Mouse (Mus musculus) hindbrain, embryonic 10.5 days (tissue): ENCODE measurements around the gene Esf1. TPM values are rescaled to one million over a fixed set of nuclear protein-coding genes. Genes with fewer than 3 reads are reported as not detected.
"Not testable (repeated sequence)": the region's sequence is repeated elsewhere in the genome, so short reads cannot be mapped to it uniquely, and the experiment has no call there.

ENCODE experiments used
- DNase-seq: peaks from one replicate; pipeline ENCODE4 v3.0.0-alpha.2; 2017; ENCODE audit warnings: low spot score
- H3K27ac ChIP-seq: fragments of 300-500 bp; sonication (generic); 2 replicates; pipeline ENCODE4 v1.5.1; 2016; ENCODE audit warnings: mild to moderate bottlenecking, moderate library complexity
- H3K27me3 ChIP-seq: fragments of 300-500 bp; sonication (generic); 2 replicates; pipeline ENCODE4 v1.6.1; 2016; ENCODE audit warnings: mild to moderate bottlenecking; ENCODE audit not compliant: poor library complexity, insufficient read depth, severe bottlenecking
- H3K36me3 ChIP-seq: fragments of 300-500 bp; sonication (generic); 2 replicates; pipeline ENCODE4 v1.6.1; 2016; ENCODE audit warnings: mild to moderate bottlenecking, moderate library complexity
- H3K4me1 ChIP-seq: fragments of 300-500 bp; sonication (generic); replicated peaks from 2 replicates; pipeline ENCODE4 v1.6.1; 2016; ENCODE audit warnings: mild to moderate bottlenecking
- H3K4me3 ChIP-seq: fragments of 300-500 bp; sonication (generic); 2 replicates; pipeline ENCODE4 v1.5.1; 2016; ENCODE audit warnings: mild to moderate bottlenecking, moderate library complexity
- H3K9me3 ChIP-seq: fragments of 300-500 bp; sonication (generic); 2 replicates; pipeline ENCODE4 v1.6.1; 2016; ENCODE audit warnings: mild to moderate bottlenecking, moderate library complexity
- WGBS: fragments of 180-500 bp; shearing (Covaris S2); methylation state at CpG from one replicate; pipeline ENCODE4 v1.1.7; 2016; 5-methylcytosine and 5-hydroxymethylcytosine counted together
- polyA plus RNA-seq: library from polyadenylated mRNA; unstranded; fragments of >200 nt; fragmentation: Nextera tagmentation; extraction: Ambion mirVana; gene quantifications from 2 replicates; pipeline ENCODE4 v1.2.1, GENCODE M21; 2016

The Esf1 gene
- 16.5 and 26.4 TPM in 2 replicates for polyA plus RNA-seq

DNA sequence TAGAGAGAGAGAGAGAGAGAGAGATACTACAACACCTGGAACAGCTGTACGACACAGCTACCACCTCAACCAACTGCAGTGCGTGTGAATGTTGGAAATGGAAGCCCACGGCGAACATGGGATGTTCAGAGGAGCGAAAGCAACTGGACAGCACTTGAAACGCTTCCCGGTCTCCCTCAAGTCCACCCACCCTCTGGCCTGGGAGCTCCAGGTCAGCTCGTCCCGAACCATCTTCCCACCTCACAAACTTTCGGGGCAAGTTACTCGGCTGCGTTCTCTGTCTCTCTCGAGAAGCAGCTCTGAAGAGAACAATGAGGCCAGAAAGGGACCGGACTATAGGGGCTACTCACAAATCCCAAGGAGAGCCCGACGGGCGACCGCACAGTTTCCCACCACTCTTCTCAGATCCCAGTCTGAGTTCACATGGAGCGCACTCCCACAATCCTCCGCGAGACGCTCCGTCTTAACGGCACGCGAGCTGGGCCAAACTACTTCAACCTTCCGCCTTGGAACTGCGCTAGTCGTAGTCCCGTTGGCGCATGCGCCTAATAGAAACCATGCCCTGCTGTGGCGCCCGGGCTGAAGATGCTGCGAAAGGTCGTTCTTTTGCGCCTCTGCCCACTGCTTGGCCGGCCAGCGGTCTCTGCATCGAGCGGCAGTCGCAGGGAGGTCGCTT lies at the start of gene Esf1, which contains the start of gene Ndufaf5:
Gene Esf1, minus strand, starts transcription at position 438 of the 676 bp plus-strand sequence.
Gene Ndufaf5, plus strand, starts transcription at position 523 of the 676 bp plus-strand sequence.
- peaks cover 17% of the 10 kb centered on the region for H3K4me1 ChIP-seq
- no peaks in the 10 kb centered on the region for H3K27me3 ChIP-seq
- under 1% methylated on average over 43 of the region's 43 CpGs for WGBS
- peak within 1 kb of the TSS; percentile 91 for H3K27ac ChIP-seq
- peaks cover 41% of the 10 kb centered on the region for H3K36me3 ChIP-seq
- peak; percentile 96 for DNase-seq
- peak within 1 kb of the TSS; percentile 89 for H3K4me3 ChIP-seq
- H3K9me3 ChIP-seq: no peaks in the 10 kb centered on the region

DNA sequence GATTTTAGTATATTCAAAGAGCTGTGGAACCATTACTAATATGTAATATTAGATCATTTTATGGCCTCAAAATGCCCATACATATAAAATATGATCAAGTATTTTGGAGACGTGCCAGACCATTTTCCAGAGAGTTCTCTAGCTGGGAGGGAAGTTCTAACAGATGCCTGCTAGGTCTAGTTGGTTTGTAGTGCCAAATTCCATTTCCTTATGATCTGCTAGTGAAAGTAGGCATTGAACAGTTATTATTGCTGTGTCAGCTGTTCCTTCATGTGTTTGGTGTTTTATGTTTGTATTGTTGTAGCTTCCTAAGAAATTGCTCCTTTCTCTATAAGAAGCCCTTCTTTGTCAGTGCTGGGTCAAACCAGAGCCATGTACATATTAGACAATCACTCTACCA lies 45.6 kb upstream of the Esf1 start:
- DNase-seq: no peak
- no peaks in the 10 kb centered on the region for H3K27me3 ChIP-seq
- H3K27ac ChIP-seq: no peak overlapping the region
- 78% methylated on average over 1 of the region's 1 CpGs for WGBS
- no peak overlapping the region for H3K4me3 ChIP-seq
- no peaks in the 10 kb centered on the region for H3K36me3 ChIP-seq
- H3K9me3 ChIP-seq: no peaks in the 10 kb centered on the region
- peaks cover 6% of the 10 kb centered on the region for H3K4me1 ChIP-seq

DNA sequence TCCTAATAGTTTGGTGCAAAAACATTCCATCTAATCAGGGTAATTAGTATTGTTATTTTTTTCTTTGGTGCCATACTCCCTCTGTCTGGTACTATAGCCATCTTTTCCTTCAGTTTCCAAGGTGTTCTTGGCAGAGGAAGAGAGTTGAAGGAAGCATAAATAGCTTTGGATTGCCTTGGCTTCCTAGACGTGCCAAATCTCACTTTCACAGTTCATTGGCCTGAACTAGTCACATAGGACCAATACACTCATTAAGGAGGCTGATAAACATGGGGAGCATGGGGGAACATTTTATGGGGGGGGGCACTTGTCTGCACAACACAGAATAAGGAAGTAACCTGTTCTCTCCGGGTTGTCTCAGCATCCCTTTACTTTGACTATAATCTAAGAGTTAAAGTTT lies 45.1 kb upstream of the Esf1 start:
- H3K27ac ChIP-seq: no peak overlapping the region
- H3K4me1 ChIP-seq: peaks cover 5% of the 10 kb centered on the region
- no peaks in the 10 kb centered on the region for H3K36me3 ChIP-seq
- H3K4me3 ChIP-seq: no peak overlapping the region
- H3K9me3 ChIP-seq: no peaks in the 10 kb centered on the region
- WGBS: 84% methylated on average over 2 of the region's 2 CpGs
- H3K27me3 ChIP-seq: no peaks in the 10 kb centered on the region
- DNase-seq: no peak

DNA sequence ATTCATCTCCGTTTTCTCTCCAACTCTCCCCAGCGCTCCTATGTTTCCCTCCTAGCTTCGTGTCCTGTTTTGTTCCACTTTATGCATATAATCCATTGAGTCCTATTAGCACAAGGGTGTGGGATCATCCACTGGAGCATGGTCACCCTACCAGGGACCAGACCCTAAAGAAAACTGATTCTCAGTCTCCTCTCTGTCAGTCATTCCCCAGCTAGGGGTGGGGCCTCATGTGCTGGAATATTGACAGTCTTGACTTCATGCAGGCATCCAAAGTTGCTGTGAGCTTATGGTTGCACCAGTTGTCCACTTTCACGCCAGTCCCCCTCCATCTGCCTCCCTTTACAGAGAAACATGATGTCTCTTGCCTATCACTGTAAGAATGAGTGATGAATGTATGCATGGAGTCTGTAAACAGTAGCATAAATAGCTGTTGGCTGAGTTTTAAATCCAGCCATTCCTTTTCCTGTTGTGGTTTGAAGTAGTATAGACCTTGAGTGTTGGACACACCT lies 44.2 kb upstream of the Esf1 start:
- Histone ChIP-seq H3K9me3 (no peaks in the 10 kb centered on the region), H3K27ac (no peak overlapping the region), H3K27me3 (no peaks in the 10 kb centered on the region), H3K36me3 (no peaks in the 10 kb centered on the region), H3K4me3 (no peak overlapping the region), H3K4me1 (no peaks in the 10 kb centered on the region)
- no peak for DNase-seq
- 91% methylated on average over 4 of the region's 4 CpGs for WGBS

DNA sequence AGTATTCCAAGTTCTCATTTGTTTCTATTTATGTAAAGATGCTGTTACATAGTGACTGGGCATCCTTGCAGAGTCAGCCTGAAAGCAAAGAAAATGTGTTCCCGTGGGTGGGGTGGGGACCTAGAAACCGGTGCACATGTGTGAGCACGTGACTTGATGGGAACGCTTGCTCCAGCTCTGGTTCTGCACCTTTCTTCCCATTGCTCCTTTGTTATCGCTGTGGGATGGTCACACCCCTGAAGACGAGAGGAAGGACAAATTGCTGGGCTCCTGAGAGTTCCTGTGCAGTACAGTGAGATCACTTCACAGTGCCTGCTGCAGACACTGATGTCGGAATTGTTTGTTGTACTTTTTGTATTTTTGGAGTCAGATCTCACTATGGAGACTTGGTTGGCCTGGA lies 33.4 kb upstream of the Esf1 start:
- Histone ChIP-seq H3K4me1 (no peaks in the 10 kb centered on the region), H3K27me3 (no peaks in the 10 kb centered on the region), H3K9me3 (no peaks in the 10 kb centered on the region), H3K4me3 (no peak overlapping the region), H3K27ac (no peak overlapping the region), H3K36me3 (peaks cover 53% of the 10 kb centered on the region)
- WGBS: 95% methylated on average over 7 of the region's 7 CpGs
- DNase-seq: no peak

DNA sequence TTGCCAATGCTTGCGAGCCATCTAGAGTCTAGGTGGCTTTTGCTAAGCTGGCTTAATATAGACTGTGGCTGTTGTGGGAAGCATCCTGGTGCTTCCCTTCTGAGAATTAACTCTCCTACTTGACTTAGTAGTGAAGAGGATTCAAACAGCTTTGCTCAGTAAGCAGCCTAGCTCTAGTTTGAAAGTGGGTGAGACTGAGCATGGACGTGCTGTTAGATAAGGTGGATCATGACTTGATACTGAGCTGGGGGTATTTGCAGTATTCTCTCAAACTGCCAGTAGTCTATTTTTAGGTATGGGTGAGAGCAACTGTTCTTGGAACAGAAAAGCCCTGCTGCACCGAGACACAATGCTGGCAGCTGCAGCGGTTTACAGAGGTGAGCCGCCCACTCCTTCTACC lies 32.2 kb upstream of the Esf1 start:
- no peak overlapping the region for H3K4me3 ChIP-seq
- 95% methylated on average over 5 of the region's 5 CpGs for WGBS
- H3K9me3 ChIP-seq: no peaks in the 10 kb centered on the region
- no peaks in the 10 kb centered on the region for H3K4me1 ChIP-seq
- H3K27ac ChIP-seq: no peak overlapping the region
- no peak for DNase-seq
- H3K27me3 ChIP-seq: no peaks in the 10 kb centered on the region
- peaks cover 59% of the 10 kb centered on the region for H3K36me3 ChIP-seq

DNA sequence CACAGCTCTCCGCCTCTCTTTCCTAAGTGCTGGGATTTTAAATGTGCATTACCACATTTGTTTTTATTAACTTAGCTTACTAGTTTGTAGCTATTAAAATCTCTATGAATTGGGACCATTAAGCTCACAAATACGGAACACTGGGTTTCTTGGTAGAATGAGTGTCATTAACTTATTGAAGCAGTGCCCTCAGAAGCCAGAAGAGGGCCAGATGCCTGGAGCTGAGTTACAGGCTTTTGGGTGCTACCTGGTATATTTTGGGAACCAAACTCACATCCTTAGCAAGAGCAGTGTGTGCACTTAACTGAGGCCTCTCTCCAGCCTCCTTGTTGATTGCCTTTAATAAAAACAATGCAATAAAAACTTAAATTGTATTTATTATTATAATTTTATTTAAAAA lies 30.3 kb upstream of the Esf1 start:
- H3K4me3 ChIP-seq: no peak overlapping the region
- H3K9me3 ChIP-seq: no peaks in the 10 kb centered on the region
- H3K27me3 ChIP-seq: no peaks in the 10 kb centered on the region
- H3K27ac ChIP-seq: no peak overlapping the region
- no peaks in the 10 kb centered on the region for H3K4me1 ChIP-seq
- WGBS: 85% methylated on average over 2 of the region's 2 CpGs
- peaks cover 57% of the 10 kb centered on the region for H3K36me3 ChIP-seq
- DNase-seq: no peak

DNA sequence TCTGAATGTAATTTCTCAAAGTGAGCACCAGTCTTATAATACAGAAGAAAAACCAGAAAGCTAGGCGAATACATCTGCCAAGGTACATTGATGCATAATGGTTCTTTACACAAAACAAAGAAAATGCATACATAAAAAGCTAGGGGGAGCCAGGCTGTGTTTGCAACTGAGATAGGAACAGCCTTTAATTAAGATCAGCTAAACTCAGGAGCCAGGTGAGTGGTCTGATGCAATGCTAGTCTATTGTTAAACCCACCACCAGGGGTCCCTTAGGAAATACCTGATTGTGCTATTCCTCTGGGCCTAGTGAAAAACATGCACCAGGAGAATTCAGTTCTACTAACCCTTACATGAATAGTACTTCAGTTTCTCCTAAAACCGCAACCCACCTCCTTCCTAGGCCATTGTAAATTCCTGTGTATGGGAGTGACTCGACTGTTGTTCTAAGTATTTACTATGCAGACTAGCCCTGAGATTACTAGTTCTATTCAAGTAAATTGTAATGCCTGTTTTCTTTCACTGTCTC lies 15.4 kb upstream of the Esf1 start:
- not testable (repeated sequence) for DNase-seq, H3K4me1 ChIP-seq, H3K9me3 ChIP-seq, H3K27me3 ChIP-seq, H3K27ac ChIP-seq, H3K4me3 ChIP-seq
- peaks cover 58% of the 10 kb centered on the region for H3K36me3 ChIP-seq
- WGBS: 87% methylated on average over 3 of the region's 3 CpGs

DNA sequence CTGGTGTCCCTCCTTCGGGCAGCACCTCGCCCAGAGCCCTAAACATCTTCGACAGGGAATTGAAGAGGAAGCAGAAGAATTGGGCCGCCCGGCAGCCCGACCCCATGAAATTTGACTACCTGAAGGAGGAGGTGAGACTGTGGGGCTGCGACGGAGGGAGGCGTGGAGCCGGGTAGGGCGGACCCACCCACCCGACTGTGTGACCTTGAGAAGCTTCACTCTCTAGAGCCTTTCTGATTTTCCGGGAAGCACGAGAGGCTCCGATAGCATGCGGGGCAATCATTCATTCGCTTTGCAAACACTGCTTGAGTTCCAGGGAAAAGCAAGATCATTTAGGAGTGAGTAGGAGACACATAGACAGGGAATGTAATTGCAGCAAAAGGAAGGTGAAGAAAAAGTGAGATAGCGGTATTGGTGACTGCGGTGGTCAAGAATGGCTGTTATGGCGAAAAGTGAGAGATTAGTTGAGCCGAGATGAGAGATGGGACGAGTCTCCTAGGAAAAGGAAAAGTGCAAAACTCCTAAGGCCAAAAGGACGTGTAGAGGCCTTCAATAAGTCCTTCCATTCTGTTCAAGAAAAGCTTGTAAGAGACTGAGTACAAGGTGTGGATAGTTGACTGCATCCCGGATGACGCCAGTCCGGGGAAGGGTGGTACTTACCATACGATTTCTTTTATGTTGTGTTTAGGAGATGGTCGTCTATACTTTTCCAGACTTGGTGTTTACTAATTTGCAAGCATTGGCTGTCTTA lies 614 bp upstream of the Esf1 start:
- H3K9me3 ChIP-seq: no peaks in the 10 kb centered on the region
- peak overlapping the region; percentile 91 for H3K27ac ChIP-seq
- H3K4me3 ChIP-seq: peak overlapping the region; percentile 89
- H3K36me3 ChIP-seq: peaks cover 35% of the 10 kb centered on the region
- H3K4me1 ChIP-seq: peaks cover 17% of the 10 kb centered on the region
- no peaks in the 10 kb centered on the region for H3K27me3 ChIP-seq
- DNase-seq: no peak
- 7% methylated on average over 28 of the region's 28 CpGs for WGBS

DNA sequence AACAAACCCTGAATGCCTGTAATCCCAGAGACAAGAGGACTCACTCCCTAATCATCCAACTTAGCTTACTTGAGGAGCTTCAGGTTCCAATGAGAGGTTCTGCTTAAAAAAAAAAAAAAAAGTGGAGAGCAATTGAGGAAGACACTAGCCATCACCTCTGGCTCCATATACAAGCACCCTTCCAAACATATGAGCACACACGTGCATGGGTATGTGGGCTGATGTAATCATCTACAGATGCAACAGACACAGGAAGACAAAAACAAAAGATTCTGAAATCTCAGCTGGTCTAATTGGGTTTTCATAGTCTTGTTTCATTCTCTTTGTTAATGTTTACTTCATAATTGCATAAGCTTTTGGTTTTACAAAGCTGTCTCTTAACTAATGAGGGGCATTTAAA lies 1.3 kb downstream of the Esf1 start:
- H3K9me3 ChIP-seq: no peaks in the 10 kb centered on the region
- H3K27ac ChIP-seq: no peak overlapping the region
- H3K36me3 ChIP-seq: peaks cover 47% of the 10 kb centered on the region
- H3K4me1 ChIP-seq: peaks cover 17% of the 10 kb centered on the region
- peak overlapping the region; percentile 89 for H3K4me3 ChIP-seq
- H3K27me3 ChIP-seq: no peaks in the 10 kb centered on the region
- 85% methylated on average over 1 of the region's 1 CpGs for WGBS
- DNase-seq: no peak

DNA sequence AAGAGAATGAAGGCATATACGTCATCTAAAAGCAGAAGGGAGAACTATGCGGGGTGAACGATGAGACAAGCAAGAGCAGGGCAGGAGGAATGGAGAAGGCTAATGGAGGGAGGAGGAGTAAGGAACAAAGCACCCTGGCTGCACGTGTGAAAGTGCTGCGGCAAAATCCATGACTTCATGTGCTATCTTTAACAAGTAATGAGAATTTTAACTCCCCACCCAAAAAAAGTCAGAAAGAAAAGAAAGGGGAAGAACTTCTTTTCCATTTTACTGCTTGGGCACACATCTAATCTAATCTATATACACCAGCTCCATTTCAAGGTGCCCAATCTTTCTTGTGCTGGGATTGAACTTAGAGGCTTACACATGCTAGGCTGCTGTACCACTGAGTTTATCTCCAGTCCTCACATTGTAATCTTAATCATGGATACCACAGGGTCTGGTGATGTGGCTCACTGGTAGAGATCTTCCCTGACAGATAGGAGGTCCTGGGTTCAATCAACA lies 7.0 kb downstream of the Esf1 start:
- no peaks in the 10 kb centered on the region for H3K4me1 ChIP-seq
- WGBS: 94% methylated on average over 5 of the region's 5 CpGs
- peaks cover 70% of the 10 kb centered on the region for H3K36me3 ChIP-seq
- H3K27me3 ChIP-seq: no peaks in the 10 kb centered on the region
- no peak overlapping the region for H3K27ac ChIP-seq
- DNase-seq: no peak
- no peaks in the 10 kb centered on the region for H3K9me3 ChIP-seq
- no peak overlapping the region for H3K4me3 ChIP-seq

DNA sequence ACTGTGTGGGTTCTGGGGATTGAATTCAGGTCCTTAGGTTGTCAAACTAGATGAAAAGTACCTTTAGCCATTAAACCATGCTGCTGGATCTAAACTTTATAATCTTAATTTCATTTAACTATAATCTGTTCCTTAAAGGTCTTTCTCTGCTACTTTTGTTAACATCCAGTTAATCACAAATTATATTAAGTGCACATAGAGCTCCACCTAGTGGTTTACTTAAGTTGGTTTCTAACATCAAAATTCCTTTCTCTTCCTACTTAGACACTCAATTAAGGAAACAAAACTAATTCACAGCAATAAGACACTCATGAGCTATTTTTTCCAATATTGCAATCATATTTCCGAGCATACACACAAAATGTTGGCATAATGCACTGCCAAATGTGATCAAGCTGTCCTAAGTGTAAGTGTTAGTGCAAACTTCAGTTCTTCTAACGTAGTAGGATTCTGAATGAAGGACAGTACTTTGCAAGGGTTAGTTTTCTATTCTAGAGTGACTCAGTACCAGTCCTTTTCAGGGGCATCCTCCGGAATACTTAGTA lies 11.1 kb downstream of the Esf1 start:
- Histone ChIP-seq H3K4me3 (no peak overlapping the region), H3K9me3 (no peaks in the 10 kb centered on the region), H3K36me3 (peaks cover 74% of the 10 kb centered on the region), H3K4me1 (no peaks in the 10 kb centered on the region), H3K27ac (no peak overlapping the region), H3K27me3 (no peaks in the 10 kb centered on the region)
- no peak for DNase-seq
- 83% methylated on average over 3 of the region's 3 CpGs for WGBS

DNA sequence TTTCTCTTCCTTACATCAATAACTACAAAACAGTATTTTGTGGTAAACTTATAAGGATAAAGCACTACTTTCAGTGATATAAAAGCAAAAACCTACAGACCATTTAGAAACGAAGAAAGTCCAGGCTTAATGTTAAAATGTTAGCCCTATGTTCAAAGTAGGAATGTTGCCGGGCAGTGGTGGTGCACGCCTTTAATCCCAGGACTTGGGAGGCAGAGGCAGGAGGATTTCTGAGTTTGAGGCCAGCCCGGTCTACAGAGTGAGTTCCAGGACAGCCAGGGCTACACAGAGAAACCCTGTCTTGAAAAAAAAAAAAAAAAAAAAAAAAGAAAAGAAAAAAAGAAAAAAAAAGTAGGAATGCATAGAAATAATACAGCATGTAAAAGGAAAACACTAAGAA lies 18.6 kb downstream of the Esf1 start, which contains the start of gene Gm17374:
Gene Gm17374, plus strand, starts transcription at position 301 of the 400 bp plus-strand sequence.
- not testable (repeated sequence) for H3K27ac ChIP-seq, H3K9me3 ChIP-seq, H3K27me3 ChIP-seq, DNase-seq, H3K4me3 ChIP-seq, H3K4me1 ChIP-seq
- peaks cover 81% of the 10 kb centered on the region for H3K36me3 ChIP-seq
- 94% methylated on average over 4 of the region's 4 CpGs for WGBS
